ENCODE assay signal across 10 mouse cellular contexts in genomic region chr2:27211966-27212893, GRCm38 (mm10). TPM values are rescaled to one million over a fixed set of nuclear protein-coding genes. Genes with fewer than 3 reads are reported as not detected.
DNase-seq lines count a peak whose midpoint lies in the region; ATAC-seq lines count a peak whose summit lies in the region.
"Had no signal": no experiment of that assay in that cellular context is flagged by ENCODE, and none has a peak within 500 bp of the region (broad histone marks: within the 10 kb centered on the region; RNA-seq: fewer than 3 reads in every experiment).

No protein-coding gene starts in this region.

- whole genome bisulfite sequencing in kidney, embryonic 14.5 days = 71% methylated on average over 8 of the region's 8 CpGs
- 70% methylated on average over 8 of the region's 8 CpGs for WGBS in forebrain, embryonic 11.5 days
- WGBS in midbrain, embryonic 14.5 days = 58% methylated on average over 8 of the region's 8 CpGs

- no peak for ATAC-seq in kidney, embryonic 14.5 days (ENCODE audit: low FRiP score, low TSS enrichment)
- ATAC-seq in forebrain, embryonic 11.5 days (replicated peaks; ENCODE audit: low FRiP score) = no peak
- ATAC-seq in midbrain, embryonic 14.5 days (ENCODE audit: low FRiP score, low TSS enrichment) = no peak

- H3K4me3 ChIP-seq in kidney, embryonic 14.5 days (ENCODE audit: low read length) = no peak overlapping the region
- H3K4me3 ChIP-seq in forebrain, embryonic 11.5 days (ENCODE audit: low read depth, low read length) = no peak overlapping the region
- no peak overlapping the region for H3K4me3 ChIP-seq in midbrain, embryonic 14.5 days (replicated peaks; ENCODE audit: low read depth, low read length)
- H3K4me3 ChIP-seq: embryonic facial prominence, embryonic 12.5 days had no signal

- H3K4me1 ChIP-seq in kidney, embryonic 14.5 days (ENCODE audit: control insufficient read depth, insufficient read depth, low read length) = 0 out of 2 replicates have a peak, but pooled peaks cover 3% of the 10 kb centered on the region
- no peaks in the 10 kb centered on the region for H3K4me1 ChIP-seq in forebrain, embryonic 11.5 days (replicated peaks; ENCODE audit: control insufficient read depth, insufficient read depth, low read length)
- no peaks in the 10 kb centered on the region for H3K4me1 ChIP-seq in midbrain, embryonic 14.5 days (ENCODE audit: control insufficient read depth, insufficient read depth, low read length)

- H3K9ac ChIP-seq in kidney, embryonic 14.5 days (ENCODE audit: low read depth, low read length) = no peak overlapping the region
- no peak overlapping the region for H3K9ac ChIP-seq in forebrain, embryonic 11.5 days (ENCODE audit: low read length)
- no peak overlapping the region for H3K9ac ChIP-seq in midbrain, embryonic 14.5 days (replicated peaks; ENCODE audit: low read length)
- H3K9ac ChIP-seq: embryonic facial prominence, embryonic 12.5 days had no signal

- peak; percentile 89 for DNase-seq in kidney, adult 11 months
- peak; percentile 47 for DNase-seq in MN1 (ENCODE audit: low spot score)
- peak; percentile 75 for DNase-seq in cerebellum, adult 8-10 months
- DNase-seq in heart, postnatal 10 days = peak; percentile 66 to 73
- peak; percentile 46 for DNase-seq in right cerebral cortex, postnatal 14 days
- DNase-seq in forebrain, embryonic 11.5 days (ENCODE audit: low spot score) = no peak
- DNase-seq in midbrain, embryonic 14.5 days = no peak

- H3K27ac ChIP-seq in kidney, embryonic 14.5 days (ENCODE audit: low read depth, low read length) = no peak overlapping the region
- no peak overlapping the region for H3K27ac ChIP-seq in forebrain, embryonic 11.5 days (ENCODE audit: low read depth, low read length)
- no peak overlapping the region for H3K27ac ChIP-seq in midbrain, embryonic 14.5 days (replicated peaks; ENCODE audit: low read depth, low read length)
- H3K27ac ChIP-seq: embryonic facial prominence, embryonic 12.5 days had no signal

- intact Hi-C loops in heart, postnatal 10 days (cut with DNase I) = no loop called here

- H3K9me3 ChIP-seq in kidney, embryonic 14.5 days (ENCODE audit: control insufficient read depth, low read length) = no peaks in the 10 kb centered on the region
- no peaks in the 10 kb centered on the region for H3K9me3 ChIP-seq in forebrain, embryonic 11.5 days (ENCODE audit: control insufficient read depth, low read length)
- H3K9me3 ChIP-seq in midbrain, embryonic 14.5 days (ENCODE audit: control insufficient read depth, low read length) = no peaks in the 10 kb centered on the region
- H3K9me3 ChIP-seq: embryonic facial prominence, embryonic 12.5 days had no signal

- H3K27me3 ChIP-seq in kidney, embryonic 14.5 days (ENCODE audit: control insufficient read depth, insufficient read depth, low read length) = no peaks in the 10 kb centered on the region
- no peaks in the 10 kb centered on the region for H3K27me3 ChIP-seq in forebrain, embryonic 11.5 days (ENCODE audit: control insufficient read depth, insufficient read depth, low read length)
- H3K27me3 ChIP-seq in midbrain, embryonic 14.5 days (ENCODE audit: control insufficient read depth, insufficient read depth, low read length) = no peaks in the 10 kb centered on the region
- H3K27me3 ChIP-seq: embryonic facial prominence, embryonic 12.5 days had no signal

- no peak overlapping the region for H3K4me2 ChIP-seq in kidney, embryonic 14.5 days (replicated peaks; ENCODE audit: low read depth, low read length)
- H3K4me2 ChIP-seq in forebrain, embryonic 11.5 days (ENCODE audit: low read depth, low read length, severe bottlenecking) = no peak overlapping the region
- no peak overlapping the region for H3K4me2 ChIP-seq in midbrain, embryonic 14.5 days (ENCODE audit: low read length)
- H3K4me2 ChIP-seq: embryonic facial prominence, embryonic 12.5 days had no signal

- H3K36me3 ChIP-seq in kidney, embryonic 14.5 days (ENCODE audit: control insufficient read depth, insufficient read depth, low read length) = no peaks in the 10 kb centered on the region
- no peaks in the 10 kb centered on the region for H3K36me3 ChIP-seq in forebrain, embryonic 11.5 days (ENCODE audit: control insufficient read depth, insufficient read depth, low read length)
- no peaks in the 10 kb centered on the region for H3K36me3 ChIP-seq in midbrain, embryonic 14.5 days (ENCODE audit: control insufficient read depth, insufficient read depth, low read length)

RNA-seq across cellular contexts. Expression of gene Sardh, which starts 35.9 kb away (rescaled TPM):
- 17.6 and 29.9 TPM in 2 replicates for polyA plus RNA-seq in kidney, embryonic 14.5 days (2014; fragmentation: Nextera tagmentation; extraction: Ambion mirVana)
- total RNA-seq in heart, postnatal 10 days (2021) = 10 to 100 TPM; 18.4 to 19.3 TPM
- polyA plus RNA-seq in forebrain, embryonic 11.5 days (2014; fragmentation: Nextera tagmentation; extraction: Ambion mirVana) = 3.2 and 6.0 TPM in 2 replicates
- 3.2 and 4.5 TPM in 2 replicates for polyA plus RNA-seq in midbrain, embryonic 14.5 days (2014; fragmentation: Nextera tagmentation; extraction: Ambion mirVana)

RNA-seq across cellular contexts. Expression of gene Dbh, which starts 47.2 kb away (rescaled TPM):
- not detected in 2 replicates for polyA plus RNA-seq in kidney, embryonic 14.5 days (2014; fragmentation: Nextera tagmentation; extraction: Ambion mirVana)
- 1 to 10 TPM; 2.3 to 2.5 TPM for total RNA-seq in heart, postnatal 10 days (2021)
- not detected in 2 replicates for polyA plus RNA-seq in forebrain, embryonic 11.5 days (2014; fragmentation: Nextera tagmentation; extraction: Ambion mirVana)
- 2.7 and 5.5 TPM in 2 replicates for polyA plus RNA-seq in midbrain, embryonic 14.5 days (2014; fragmentation: Nextera tagmentation; extraction: Ambion mirVana)
- total RNA-seq: ES-E14 had no signal

Comparison
In these comparisons a context has a peak if more than half of its experiments do, and no peak if none do; other contexts are left out.
1. DNase-seq: peak in kidney, adult 11 months (single experiment), MN1 (single experiment), cerebellum, adult 8-10 months (single experiment), heart, postnatal 10 days (2 of 2) and right cerebral cortex, postnatal 14 days (single experiment); none in forebrain, embryonic 11.5 days (single experiment) and midbrain, embryonic 14.5 days (single experiment).